Mouse (Mus musculus) yolk sac, embryonic 10.5 days (tissue): ENCODE data around the gene Grk5.
"Not testable (repeated sequence)": the region's sequence is repeated elsewhere in the genome, so short reads cannot be mapped to it uniquely, and the experiment has no call there.

Source experiments
- DNase-seq: peaks from one replicate; pipeline ENCODE4 v3.0.0-alpha.2; 2017; ENCODE audit warnings: low spot score

The Grk5 gene

GRCm38 (mm10) chr19:60911653-60912052, 22.1 kb downstream of the Grk5 start:
- no peak for DNase-seq

GRCm38 (mm10) chr19:60915236-60915635, 25.7 kb downstream of the Grk5 start:
- DNase-seq = no peak

GRCm38 (mm10) chr19:60915862-60916261, 26.3 kb downstream of the Grk5 start:
- DNase-seq = no peak

GRCm38 (mm10) chr19:60916869-60917570, 27.5 kb downstream of the Grk5 start:
- DNase-seq = no peak

GRCm38 (mm10) chr19:60924534-60924933, 35.0 kb downstream of the Grk5 start:
- DNase-seq = not testable (repeated sequence)

- no peak for DNase-seq
Measured at GRCm38 (mm10) chr19:60935001-60935400, 45.5 kb downstream of the Grk5 start.

- no peak for DNase-seq
Measured at GRCm38 (mm10) chr19:60939954-60940379, 50.4 kb downstream of the Grk5 start.

GRCm38 (mm10) chr19:60940866-60941265, 51.3 kb downstream of the Grk5 start:
- DNase-seq = no peak

- DNase-seq = peak; percentile 15
Measured at GRCm38 (mm10) chr19:60945801-60946311, 56.3 kb downstream of the Grk5 start.

GRCm38 (mm10) chr19:60946656-60947055, 57.1 kb downstream of the Grk5 start:
- DNase-seq = no peak

GRCm38 (mm10) chr19:60948996-60949395, 59.4 kb downstream of the Grk5 start:
- no peak for DNase-seq

- no peak for DNase-seq
Measured at GRCm38 (mm10) chr19:60950056-60950869, 60.7 kb downstream of the Grk5 start.

GRCm38 (mm10) chr19:60955131-60955530, 65.6 kb downstream of the Grk5 start:
- no peak for DNase-seq

- DNase-seq = no peak
Measured at GRCm38 (mm10) chr19:60955712-60956111, 66.2 kb downstream of the Grk5 start.

GRCm38 (mm10) chr19:60956198-60956750, 66.7 kb downstream of the Grk5 start:
- no peak for DNase-seq

GRCm38 (mm10) chr19:60959706-60960230, 70.2 kb downstream of the Grk5 start:
- DNase-seq = no peak

- no peak for DNase-seq
Measured at GRCm38 (mm10) chr19:60962358-60963061, 73.0 kb downstream of the Grk5 start.

GRCm38 (mm10) chr19:60967909-60968308, 78.4 kb downstream of the Grk5 start:
- DNase-seq = no peak

GRCm38 (mm10) chr19:60970406-60970805, 80.9 kb downstream of the Grk5 start:
- no peak for DNase-seq

- no peak for DNase-seq
Measured at GRCm38 (mm10) chr19:60971598-60971997, 82.0 kb downstream of the Grk5 start.

GRCm38 (mm10) chr19:60972281-60973015, 82.9 kb downstream of the Grk5 start:
- no peak for DNase-seq
